Mouse (Mus musculus): ENCODE results near the gene Bsnd.
A peak's percentile ranks its signal among the peaks of the same experiment; 100 is the strongest.

Gene Bsnd

DNA sequence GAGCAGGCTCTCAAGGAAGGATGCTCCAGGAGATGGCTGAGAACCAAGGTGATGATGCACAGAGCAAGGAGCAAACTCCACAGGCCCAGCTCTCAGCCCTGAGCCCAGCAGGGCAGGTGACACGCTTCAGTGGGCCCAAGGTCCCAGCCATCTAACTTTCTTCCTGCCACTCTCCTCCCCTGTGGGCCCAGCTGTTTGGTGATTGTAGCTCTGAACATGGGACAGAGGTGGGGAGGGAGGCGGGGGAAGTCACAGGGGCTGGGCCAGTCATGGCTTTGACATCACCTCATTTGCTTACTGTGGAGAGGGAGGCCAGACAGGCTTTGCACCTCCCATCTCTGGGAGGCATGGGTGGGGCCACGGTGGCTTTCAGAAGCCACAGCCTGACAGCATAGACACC lies at the start of gene Bsnd:
TSS of gene Bsnd (minus strand) at position 168 of the 400 bp plus-strand sequence.
- Histone ChIP-seq H3K9me3 (ENCODE audit: low read length) (no peaks in the 10 kb centered on the region), H3K4me1 (replicated peaks; ENCODE audit: low read depth, low read length) (peaks cover 17% of the 10 kb centered on the region), H3K27me3 (ENCODE audit: insufficient read depth, low read length) (peaks cover 29% of the 10 kb centered on the region), H3K4me3 (replicated peaks; ENCODE audit: low read length) (no peak within 1 kb of the TSS), H3K36me3 (ENCODE audit: insufficient read depth, low read length) (no peaks in the 10 kb centered on the region)
- TF ChIP-seq POU5F1 (IDR thresholded peaks at IDR 0.05; ENCODE audit: borderline replicate concordance, low read length) (no peak), NANOG (IDR thresholded peaks at IDR 0.05; ENCODE audit: borderline replicate concordance, low read length) (no peak), CTCF (conservative IDR thresholded peaks at IDR 0.05; ENCODE audit: low read length) (no peak)

DNA sequence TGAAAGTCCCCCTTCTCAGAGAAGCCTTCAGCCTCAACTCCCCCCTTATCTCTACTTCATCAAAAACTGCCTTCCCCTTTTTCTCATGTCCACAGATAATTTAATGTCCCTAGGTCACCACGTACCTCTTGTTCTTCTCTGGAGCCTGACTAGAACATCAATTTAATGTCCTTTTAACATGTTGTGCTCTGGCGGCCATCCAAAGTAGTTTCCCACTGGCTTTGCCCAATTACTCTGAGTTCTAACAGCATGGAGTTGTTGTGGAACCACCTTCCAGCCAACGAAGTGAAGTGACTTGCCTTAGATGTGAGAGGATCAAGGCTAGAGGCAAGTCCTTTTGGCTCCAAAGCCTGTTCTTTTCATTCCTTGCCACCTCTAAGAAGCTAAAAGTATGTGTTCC lies 49.4 kb upstream of the Bsnd start:
- TF ChIP-seq CTCF (conservative IDR thresholded peaks at IDR 0.05; ENCODE audit: low read length) (no peak), POU5F1 (IDR thresholded peaks at IDR 0.05; ENCODE audit: borderline replicate concordance, low read length) (no peak), NANOG (IDR thresholded peaks at IDR 0.05; ENCODE audit: borderline replicate concordance, low read length) (no peak)
- H3K4me3 ChIP-seq (replicated peaks; ENCODE audit: low read length), result no peak overlapping the region
- no peaks in the 10 kb centered on the region for H3K36me3 ChIP-seq (ENCODE audit: insufficient read depth, low read length)
- H3K27me3 ChIP-seq (ENCODE audit: insufficient read depth, low read length), result peaks cover 17% of the 10 kb centered on the region
- no peaks in the 10 kb centered on the region for H3K4me1 ChIP-seq (replicated peaks; ENCODE audit: low read depth, low read length)
- no peaks in the 10 kb centered on the region for H3K9me3 ChIP-seq (ENCODE audit: low read length)

GRCm38 (mm10) chr4:106539756-106540155 lies 47.7 kb upstream of the Bsnd start:
- Histone ChIP-seq H3K27me3 (ENCODE audit: insufficient read depth, low read length) (peaks cover 8% of the 10 kb centered on the region; the same call in 1 of the 2 replicates), H3K4me3 (replicated peaks; ENCODE audit: low read length) (no peak overlapping the region), H3K9me3 (ENCODE audit: low read length) (no peaks in the 10 kb centered on the region), H3K36me3 (ENCODE audit: insufficient read depth, low read length) (no peaks in the 10 kb centered on the region), H3K4me1 (replicated peaks; ENCODE audit: low read depth, low read length) (no peaks in the 10 kb centered on the region)
- TF ChIP-seq NANOG (IDR thresholded peaks at IDR 0.05; ENCODE audit: borderline replicate concordance, low read length) (no peak), CTCF (conservative IDR thresholded peaks at IDR 0.05; ENCODE audit: low read length) (no peak), POU5F1 (IDR thresholded peaks at IDR 0.05; ENCODE audit: borderline replicate concordance, low read length) (no peak)

- no peak overlapping the region for H3K4me3 ChIP-seq (replicated peaks; ENCODE audit: low read length)
- H3K27me3 ChIP-seq (ENCODE audit: insufficient read depth, low read length), result 0 out of 2 replicates have a peak, but pooled peaks cover 3% of the 10 kb centered on the region
- peaks cover 4% of the 10 kb centered on the region for H3K4me1 ChIP-seq (replicated peaks; ENCODE audit: low read depth, low read length)
- H3K9me3 ChIP-seq (ENCODE audit: low read length), result no peaks in the 10 kb centered on the region
- no peaks in the 10 kb centered on the region for H3K36me3 ChIP-seq (ENCODE audit: insufficient read depth, low read length)
- TF ChIP-seq CTCF (conservative IDR thresholded peaks at IDR 0.05; ENCODE audit: low read length) (no peak), NANOG (IDR thresholded peaks at IDR 0.05; ENCODE audit: borderline replicate concordance, low read length) (no peak), POU5F1 (IDR thresholded peaks at IDR 0.05; ENCODE audit: borderline replicate concordance, low read length) (no peak)
Observed at GRCm38 (mm10) chr4:106534256-106534655, 42.2 kb upstream of the Bsnd start.

DNA sequence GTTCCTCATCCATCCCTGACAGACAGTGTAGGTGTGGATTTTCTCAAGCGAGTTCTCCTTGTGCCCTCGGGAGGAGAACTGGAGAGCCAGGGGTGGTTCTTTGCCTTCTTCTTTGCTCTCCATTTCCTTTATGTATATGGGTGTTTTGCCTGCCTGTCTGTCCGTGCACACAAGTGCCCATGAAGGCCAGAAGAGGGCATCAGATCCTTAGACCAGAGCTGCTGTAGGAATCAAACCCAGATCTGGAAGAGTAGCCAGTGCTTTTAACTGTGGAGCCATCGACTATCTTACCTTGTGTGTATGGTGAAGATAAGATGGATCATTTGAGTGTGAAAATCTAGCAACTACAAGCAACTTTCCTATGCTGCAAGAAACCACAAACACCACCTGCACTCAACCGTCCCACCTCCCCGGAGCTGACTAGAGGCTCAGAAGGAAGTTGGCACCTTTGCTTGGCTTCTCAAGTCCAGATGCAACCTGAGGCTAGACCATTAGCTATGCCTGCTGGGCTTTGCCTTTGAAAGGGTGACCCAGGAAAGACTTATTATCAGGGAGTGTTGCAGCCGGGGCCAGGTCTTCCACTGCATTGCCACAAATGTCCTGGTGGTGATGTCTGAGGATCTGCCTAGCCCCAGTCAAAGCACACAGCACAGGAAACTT lies 41.5 kb upstream of the Bsnd start:
- 0 out of 2 replicates have a peak, but pooled peaks cover 3% of the 10 kb centered on the region for H3K27me3 ChIP-seq (ENCODE audit: insufficient read depth, low read length)
- no peaks in the 10 kb centered on the region for H3K36me3 ChIP-seq (ENCODE audit: insufficient read depth, low read length)
- H3K9me3 ChIP-seq (ENCODE audit: low read length), result no peaks in the 10 kb centered on the region
- H3K4me1 ChIP-seq (replicated peaks; ENCODE audit: low read depth, low read length), result peaks cover 11% of the 10 kb centered on the region
- TF ChIP-seq POU5F1 (IDR thresholded peaks at IDR 0.05; ENCODE audit: borderline replicate concordance, low read length), result no peak
- no peak overlapping the region for H3K4me3 ChIP-seq (replicated peaks; ENCODE audit: low read length)

GRCm38 (mm10) chr4:106530113-106530482 lies 38.0 kb upstream of the Bsnd start:
- Histone ChIP-seq H3K9me3 (ENCODE audit: low read length) (no peaks in the 10 kb centered on the region), H3K4me1 (replicated peaks; ENCODE audit: low read depth, low read length) (peaks cover 11% of the 10 kb centered on the region), H3K27me3 (ENCODE audit: insufficient read depth, low read length) (peaks cover 8% of the 10 kb centered on the region; the same call in 1 of the 2 replicates), H3K4me3 (replicated peaks; ENCODE audit: low read length) (no peak overlapping the region), H3K36me3 (ENCODE audit: insufficient read depth, low read length) (no peaks in the 10 kb centered on the region)
- TF ChIP-seq NANOG (IDR thresholded peaks at IDR 0.05; ENCODE audit: borderline replicate concordance, low read length) (no peak), CTCF (conservative IDR thresholded peaks at IDR 0.05; ENCODE audit: low read length) (no peak), POU5F1 (IDR thresholded peaks at IDR 0.05; ENCODE audit: borderline replicate concordance, low read length) (no peak)

DNA sequence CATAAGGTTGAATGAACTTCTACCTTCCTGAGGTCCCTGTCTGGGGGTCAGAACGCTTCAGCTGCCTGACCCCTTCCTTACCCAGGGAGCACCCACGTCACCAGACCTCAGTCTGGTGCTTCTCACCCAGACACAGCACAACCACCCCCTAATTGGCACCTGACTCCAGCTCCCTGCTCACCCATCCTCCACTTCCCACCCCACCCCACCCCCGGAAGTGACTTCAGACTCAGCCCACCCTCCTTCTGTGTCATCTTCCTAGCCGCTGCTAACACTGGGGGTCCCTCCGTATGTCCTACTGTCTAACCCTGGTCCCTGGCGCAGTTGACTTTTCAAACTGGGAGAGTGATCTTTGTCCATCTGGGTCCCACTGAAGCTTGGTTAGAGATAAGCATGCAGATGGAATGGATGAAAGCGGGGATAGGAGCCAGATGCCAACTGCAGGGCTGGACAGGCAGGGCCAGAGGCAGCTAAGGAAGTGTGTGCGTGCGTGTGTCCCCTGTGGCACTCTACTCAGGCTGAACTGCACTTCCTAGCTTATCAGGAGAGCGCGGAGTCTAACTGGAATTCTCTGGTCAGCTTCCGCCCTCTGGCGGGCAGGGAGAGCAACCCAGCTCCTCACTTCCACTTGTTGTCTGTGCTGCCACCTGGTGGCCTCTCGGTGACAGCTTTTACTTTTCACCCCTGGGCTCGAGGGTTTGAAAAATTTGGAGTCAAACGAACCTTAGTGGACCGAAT lies 37.5 kb upstream of the Bsnd start:
- peaks cover 11% of the 10 kb centered on the region for H3K4me1 ChIP-seq (replicated peaks; ENCODE audit: low read depth, low read length)
- no peak for TF ChIP-seq NANOG (IDR thresholded peaks at IDR 0.05; ENCODE audit: borderline replicate concordance, low read length)
- peak; percentile 94 for TF ChIP-seq CTCF (conservative IDR thresholded peaks at IDR 0.05; ENCODE audit: low read length)
- no peaks in the 10 kb centered on the region for H3K36me3 ChIP-seq (ENCODE audit: insufficient read depth, low read length)
- no peaks in the 10 kb centered on the region for H3K9me3 ChIP-seq (ENCODE audit: low read length)
- peaks cover 8% of the 10 kb centered on the region; the same call in 1 of the 2 replicates for H3K27me3 ChIP-seq (ENCODE audit: insufficient read depth, low read length)
- H3K4me3 ChIP-seq (replicated peaks; ENCODE audit: low read length), result peak overlapping the region; percentile 69

DNA sequence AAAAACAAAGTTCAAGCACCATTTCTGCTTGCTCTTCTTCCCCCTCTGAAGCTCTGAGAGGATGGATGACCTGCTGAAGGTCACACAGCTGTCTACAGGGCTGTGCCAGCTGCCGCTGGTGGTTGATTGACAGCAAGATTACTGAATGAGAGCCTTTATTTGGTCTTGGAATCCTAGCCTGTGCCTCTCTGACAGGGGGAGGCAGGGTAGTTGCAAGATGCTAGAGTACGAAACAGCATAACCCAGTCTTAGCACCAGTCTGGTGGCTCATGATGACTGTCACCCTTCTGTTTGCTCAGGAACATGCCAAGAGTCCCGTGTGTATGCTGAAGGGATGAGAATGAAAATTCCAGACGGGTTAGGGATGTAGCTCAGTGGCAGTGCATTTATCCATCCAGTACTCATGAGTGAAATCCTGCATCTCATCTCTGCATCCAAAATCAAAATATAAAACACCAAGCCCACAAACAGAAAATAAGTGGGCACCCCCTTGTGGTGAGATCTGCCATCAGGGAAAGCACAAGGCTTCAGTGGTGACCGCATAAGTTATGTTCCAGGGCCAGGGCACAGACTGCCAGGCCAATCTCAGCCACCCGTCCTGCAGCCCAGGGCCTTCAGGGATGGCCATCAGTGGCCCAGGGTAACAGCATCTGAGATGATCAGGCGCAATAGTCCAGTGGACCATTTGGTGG lies 35.9 kb upstream of the Bsnd start:
- TF ChIP-seq POU5F1 (IDR thresholded peaks at IDR 0.05; ENCODE audit: borderline replicate concordance, low read length) (no peak), CTCF (conservative IDR thresholded peaks at IDR 0.05; ENCODE audit: low read length) (peak; percentile 24; the same call in 1 of the 2 replicates)
- no peaks in the 10 kb centered on the region for H3K36me3 ChIP-seq (ENCODE audit: insufficient read depth, low read length)
- peaks cover 11% of the 10 kb centered on the region for H3K4me1 ChIP-seq (replicated peaks; ENCODE audit: low read depth, low read length)
- no peak overlapping the region for H3K4me3 ChIP-seq (replicated peaks; ENCODE audit: low read length)
- H3K27me3 ChIP-seq (ENCODE audit: insufficient read depth, low read length), result peaks cover 8% of the 10 kb centered on the region; the same call in 1 of the 2 replicates
- H3K9me3 ChIP-seq (ENCODE audit: low read length), result no peaks in the 10 kb centered on the region
